Mouse (Mus musculus) frontal cortex, adult (tissue): ENCODE data around the gene Tnr.

Experiments
- ATAC-seq: cut with Nextera tagmentation; 2 replicates; pipeline ENCODE4 v1.9.2; 2017; ENCODE audit warnings: mild to moderate bottlenecking, moderate library complexity, mixed read lengths; ENCODE audit not compliant: low TSS enrichment

Gene Tnr

DNA sequence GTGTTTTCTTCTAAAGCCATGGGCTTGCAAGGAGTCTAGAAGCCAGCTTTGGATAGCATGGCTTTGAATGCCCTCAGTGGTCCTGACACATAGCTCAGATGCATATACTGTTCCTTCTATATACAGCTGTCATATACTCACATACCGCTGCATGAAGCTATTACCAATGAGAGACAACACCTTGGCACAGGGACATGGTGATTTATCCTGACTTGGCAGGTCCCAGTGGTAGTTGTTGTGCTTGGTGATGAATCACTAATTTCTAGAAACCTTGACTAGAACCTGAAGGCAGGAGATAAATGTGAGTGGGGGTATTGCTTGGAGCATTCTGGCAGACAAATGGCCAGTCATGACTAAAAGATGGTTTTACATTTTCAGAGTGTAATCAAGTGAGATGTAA lies 192.7 kb downstream of the Tnr start:
- no peak for ATAC-seq

- ATAC-seq, result peak; percentile 98
Measured at GRCm38 (mm10) chr1:159717016-159717415, 193.4 kb downstream of the Tnr start.

- ATAC-seq, result peak; percentile 82
Measured at GRCm38 (mm10) chr1:159723733-159724132, 200.2 kb downstream of the Tnr start.

DNA sequence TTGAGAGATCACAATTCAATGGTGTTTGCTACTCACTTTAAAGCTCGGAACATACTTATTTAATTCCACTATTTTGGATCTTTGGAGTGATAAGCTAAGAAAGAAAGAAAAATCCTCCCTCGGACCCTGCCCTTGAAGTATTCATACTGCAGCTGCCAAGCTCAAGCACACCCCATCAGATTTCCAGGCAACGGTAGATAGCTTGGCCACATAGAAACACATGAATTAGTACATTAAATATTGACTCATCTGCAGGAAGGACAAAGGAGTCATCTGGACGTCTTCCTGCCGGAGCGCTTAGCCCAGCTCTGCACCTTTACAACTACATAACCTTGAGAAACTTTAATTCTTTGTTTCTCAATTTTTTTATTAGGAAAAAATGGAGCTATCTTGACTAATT lies 205.7 kb downstream of the Tnr start:
- ATAC-seq, result no peak

- no peak for ATAC-seq
Measured at GRCm38 (mm10) chr1:159730826-159731225, 207.3 kb downstream of the Tnr start.

DNA sequence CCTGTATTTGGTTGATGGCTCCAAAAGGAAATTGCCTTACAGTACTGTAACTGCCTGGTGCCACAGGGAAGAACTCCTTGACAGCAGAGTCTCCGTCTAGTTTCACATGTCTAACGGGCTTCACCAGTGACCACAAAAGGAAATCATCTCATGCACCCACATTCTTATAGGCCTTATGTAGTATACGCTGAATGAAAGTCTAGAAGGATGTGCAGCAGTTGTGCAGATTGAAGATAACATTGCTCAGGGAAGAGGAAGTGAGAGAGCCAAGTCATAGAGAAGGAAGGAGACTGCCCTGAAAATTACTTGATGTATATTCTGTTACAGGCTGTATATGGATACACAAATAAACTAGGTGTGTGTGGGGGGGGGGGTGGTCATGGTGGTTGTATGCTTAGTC lies 211.5 kb downstream of the Tnr start:
- no peak for ATAC-seq

- peak; percentile 88 for ATAC-seq
Measured at GRCm38 (mm10) chr1:159739478-159739877, 215.9 kb downstream of the Tnr start.

DNA sequence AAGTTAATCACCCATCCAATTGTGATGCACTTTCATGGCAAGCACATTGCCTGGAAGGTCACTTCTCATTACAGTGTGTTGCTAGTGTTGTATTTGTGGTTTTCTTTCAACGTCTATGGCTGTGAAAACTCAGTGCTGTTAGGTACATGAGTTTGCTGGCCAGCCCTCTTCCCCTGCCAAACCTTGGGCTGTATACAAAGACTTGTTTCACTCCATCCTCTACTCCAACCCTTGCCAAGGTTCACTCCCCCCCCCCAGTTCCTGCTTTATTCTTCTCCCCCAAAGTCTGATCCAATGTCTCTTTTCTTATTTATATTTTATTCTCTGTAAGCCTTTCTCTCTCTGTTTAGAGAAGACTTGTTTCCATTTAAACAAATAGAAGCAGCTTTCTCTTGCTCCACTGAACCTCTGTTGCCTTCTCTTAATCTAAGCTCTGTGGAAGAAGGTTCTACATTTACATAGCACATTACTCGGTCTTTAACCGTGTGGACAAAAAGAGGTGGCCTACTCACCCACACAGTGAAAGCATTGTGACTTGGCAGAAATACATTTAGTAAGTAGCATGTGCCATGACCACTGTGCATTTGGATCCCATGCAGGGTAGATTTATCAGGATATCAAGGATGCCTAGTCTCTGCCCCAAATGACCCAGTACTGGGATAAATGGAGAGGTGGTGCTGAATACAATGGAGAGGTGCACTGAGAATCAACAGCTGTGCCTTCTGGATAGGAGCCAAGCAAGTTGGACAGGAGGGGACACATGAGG lies 217.9 kb downstream of the Tnr start:
- ATAC-seq, result no peak

GRCm38 (mm10) chr1:159742003-159742274 lies 218.4 kb downstream of the Tnr start:
- ATAC-seq, result no peak

DNA sequence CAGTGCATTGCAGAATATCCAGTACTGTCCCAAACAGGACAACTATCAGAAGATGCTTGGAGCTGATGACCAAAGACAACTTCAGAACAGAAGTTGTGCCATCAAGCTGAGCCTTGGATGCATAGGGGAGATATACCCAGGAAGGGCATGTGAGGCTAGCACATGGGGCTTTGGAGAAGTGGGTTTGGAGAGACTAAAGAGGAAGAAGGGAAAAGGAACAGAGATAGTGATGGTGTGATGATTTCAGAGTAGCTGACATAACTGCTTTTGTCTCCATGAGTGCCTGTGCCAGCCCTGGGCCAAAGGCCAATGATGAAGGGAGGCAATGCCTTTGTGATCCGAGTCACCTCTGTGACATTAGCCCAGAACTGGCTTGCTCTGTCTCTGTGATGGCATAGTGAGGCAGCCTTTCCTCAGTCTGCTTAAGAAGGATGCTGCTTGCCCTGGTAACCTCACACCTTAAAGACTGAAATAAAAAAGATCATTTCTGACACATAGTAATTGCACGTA lies 220.2 kb downstream of the Tnr start:
- ATAC-seq, result no peak

- ATAC-seq, result no peak
Measured at GRCm38 (mm10) chr1:159745311-159745710, 221.7 kb downstream of the Tnr start.

DNA sequence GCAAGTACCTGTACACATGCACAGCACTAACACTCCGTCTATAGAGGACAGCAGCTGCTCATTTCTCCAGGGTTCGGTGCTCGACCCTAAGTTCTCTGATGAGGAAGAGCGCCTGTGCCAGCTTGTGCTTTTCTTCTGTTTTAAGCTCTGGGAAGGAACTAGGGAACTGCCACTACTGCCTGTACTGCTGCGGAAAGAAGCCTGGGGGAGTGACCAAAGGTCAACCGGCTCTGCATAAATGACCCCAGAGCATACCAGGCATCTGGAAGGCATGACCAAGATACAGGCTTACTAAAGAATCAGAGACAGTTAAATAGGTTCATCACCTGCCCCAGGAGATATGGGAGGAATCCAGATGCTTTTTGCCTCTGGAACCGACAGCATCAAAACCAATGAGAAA lies 224.4 kb downstream of the Tnr start:
- ATAC-seq, result no peak

DNA sequence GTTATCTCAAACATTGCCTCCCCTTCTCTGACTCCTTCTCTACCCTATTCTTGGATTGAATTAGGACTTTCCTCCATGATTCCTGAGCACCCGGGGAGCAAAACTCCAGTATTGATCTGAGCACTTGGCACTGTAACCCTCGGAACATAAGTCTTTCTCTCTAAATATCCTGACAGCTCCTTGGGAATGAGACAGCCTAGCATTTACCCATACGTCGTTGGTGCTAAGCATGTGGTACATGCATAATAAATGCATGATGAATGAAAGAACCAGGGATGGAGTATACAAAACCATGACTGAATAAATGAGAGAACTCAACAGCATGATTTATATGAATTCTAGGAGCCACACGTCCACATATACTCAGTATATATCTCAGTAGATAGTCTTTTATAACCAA lies 226.8 kb downstream of the Tnr start:
- ATAC-seq, result no peak; the same call in 1 of the 2 replicates

DNA sequence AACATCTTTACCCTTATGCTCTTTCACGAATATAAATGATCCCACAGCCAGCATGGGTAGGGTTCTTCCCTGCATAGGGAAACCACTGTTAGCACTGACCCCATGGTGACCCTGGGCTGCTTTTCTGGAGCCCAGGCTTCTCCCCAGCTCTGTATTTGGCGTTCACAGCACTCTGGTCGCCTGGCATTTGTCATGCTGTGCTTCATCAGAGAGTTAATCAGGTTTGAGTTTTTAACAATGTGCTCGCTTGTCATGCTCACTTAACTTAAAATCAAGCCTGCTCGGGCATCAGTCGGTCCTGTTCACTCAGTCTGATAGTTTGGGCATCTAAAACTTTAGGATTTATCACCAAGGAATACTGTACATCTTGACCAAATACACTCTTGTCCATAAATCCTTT lies 227.3 kb downstream of the Tnr start:
- ATAC-seq, result no peak

- ATAC-seq, result peak; percentile 83
Measured at GRCm38 (mm10) chr1:159760970-159761369, 237.4 kb downstream of the Tnr start.

DNA sequence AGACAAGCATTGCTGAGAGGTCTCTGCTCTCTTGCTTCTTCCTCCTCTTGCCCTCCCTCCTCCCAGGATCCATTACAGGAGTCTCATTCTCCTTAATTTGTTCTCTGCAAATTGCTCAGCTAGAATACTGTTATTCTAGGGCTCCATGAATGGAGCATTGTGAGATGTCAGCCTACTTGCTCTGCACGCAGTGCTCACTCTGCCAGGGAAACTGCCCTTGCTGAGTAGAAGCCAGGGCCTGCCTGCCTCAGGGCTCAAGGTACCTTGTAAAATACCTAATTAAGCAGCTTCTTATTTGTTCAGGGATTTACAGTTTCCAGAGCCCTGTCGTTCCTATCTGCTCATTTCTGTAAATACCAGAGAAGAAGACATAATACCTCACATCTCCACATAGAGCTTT lies 240.3 kb downstream of the Tnr start:
- ATAC-seq, result no peak

DNA sequence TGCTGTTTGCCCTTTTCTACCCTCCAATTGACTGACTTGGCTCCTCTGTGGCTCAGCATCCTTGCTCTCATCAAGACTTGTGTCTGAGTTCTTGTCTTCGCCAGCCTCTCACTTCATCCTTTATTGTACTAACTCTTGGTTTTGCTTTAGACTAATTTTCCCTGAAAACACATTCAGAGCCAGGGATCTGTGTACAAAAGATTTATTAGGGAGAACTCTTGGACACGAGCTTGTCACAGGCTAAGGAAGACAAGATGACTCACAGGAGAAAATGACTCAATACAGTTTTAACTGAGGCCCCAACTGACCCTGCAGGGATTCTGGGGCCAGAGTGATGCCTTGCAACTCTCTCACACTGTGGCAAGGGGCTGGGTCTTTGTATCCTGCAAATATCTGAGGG lies 241.3 kb downstream of the Tnr start:
- no peak for ATAC-seq

DNA sequence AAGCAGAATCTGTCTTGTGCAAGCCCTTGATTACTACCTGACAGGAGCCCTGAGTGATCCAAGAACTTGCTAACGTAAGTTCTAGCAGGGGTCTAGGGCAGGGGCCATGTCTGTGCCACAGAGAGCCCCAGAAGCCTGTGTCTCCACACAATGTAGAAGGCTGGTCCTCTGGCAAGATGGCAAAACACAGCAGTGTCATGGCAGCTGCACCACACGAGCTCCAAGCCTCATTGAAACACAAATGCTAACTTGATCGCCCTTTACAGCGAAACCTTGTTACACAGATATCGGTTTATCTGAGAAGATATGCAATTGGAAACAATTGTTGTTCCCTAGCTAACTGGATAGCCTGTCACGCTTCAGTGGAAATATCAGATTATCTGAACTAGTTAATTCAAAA lies 246.4 kb downstream of the Tnr start:
- no peak for ATAC-seq

DNA sequence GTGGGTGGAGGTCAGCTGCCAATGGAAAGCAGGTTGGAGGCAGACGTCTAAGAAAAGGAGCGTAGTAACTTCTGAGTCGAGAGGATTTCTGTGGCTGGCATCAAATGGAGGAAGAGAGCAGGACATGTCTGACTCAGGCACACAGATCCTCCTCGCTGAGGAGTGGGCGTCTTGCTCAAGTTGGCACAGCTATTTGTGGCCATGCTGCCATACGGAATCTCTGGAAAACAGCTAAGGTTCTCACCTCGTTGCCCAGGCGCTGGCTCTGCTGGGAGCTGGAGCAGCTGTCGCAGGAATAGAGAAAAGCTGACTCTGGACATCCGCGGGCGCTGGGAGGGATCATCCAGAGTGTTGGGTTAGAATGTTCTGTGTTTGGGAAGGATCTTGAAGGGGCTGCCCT lies 250.1 kb downstream of the Tnr start:
- ATAC-seq, result peak; percentile 66

DNA sequence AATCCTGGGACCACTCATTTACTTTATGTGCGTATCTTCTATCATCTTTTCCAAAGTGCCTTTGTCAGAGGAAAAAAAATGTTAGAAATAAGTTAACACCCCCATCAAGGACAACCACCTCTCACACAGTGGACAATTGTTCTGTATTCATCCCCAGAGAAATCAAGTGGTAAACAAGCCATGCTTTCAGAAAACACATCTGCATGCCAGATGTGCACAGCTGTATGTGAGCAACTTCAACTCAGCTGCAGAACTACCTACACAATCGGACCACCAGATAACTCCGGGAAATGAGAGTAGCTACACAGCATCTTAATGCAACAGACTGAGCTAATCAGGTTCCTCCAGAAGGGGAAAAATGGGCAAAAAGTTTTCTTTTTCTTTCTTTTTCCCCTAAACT lies 251.6 kb downstream of the Tnr start:
- no peak for ATAC-seq

DNA sequence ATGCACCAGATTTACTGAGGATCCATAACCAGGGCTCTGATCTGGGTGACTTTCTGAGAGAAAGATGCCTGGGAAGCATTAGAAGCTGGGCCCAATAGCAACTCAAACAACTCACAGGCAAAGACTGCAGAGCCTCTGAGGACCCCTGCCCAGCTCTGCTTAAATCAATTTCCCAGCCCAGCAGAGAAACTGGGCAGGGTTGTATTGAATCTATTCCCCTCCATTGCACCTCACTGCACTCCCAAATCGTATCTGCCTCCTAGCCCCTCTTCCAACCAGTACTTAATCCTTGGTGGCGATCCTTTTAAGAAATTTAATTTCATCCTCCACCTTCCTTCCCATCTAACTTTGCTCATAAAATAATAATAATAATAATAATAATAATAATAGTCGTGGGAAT lies 253.5 kb downstream of the Tnr start:
- ATAC-seq, result no peak

GRCm38 (mm10) chr1:159779424-159779823 lies 255.9 kb downstream of the Tnr start:
- ATAC-seq, result peak; percentile 80

DNA sequence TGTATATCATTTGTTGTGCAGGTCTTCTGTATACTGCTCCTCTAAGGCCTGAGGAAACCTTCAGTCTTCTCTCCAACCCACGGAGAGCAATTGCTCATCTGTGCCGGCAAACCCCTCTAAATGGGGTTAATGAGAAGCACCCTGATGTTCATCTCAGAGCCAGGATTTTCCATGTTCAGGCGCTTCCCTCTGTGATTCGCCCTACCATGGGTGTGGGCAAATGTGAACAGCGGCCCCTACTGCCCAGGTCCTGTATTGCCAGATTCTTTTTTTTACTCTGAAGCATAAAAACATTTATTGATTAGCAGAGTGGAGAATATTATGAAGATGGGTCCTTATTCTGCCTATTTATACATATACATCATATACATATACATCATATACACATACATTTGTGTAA lies 260.3 kb downstream of the Tnr start:
- 0 out of 2 replicates have a peak, but pooled peaks have one; percentile 29 for ATAC-seq

GRCm38 (mm10) chr1:159788312-159788711 lies 264.7 kb downstream of the Tnr start:
- peak; percentile 82 for ATAC-seq
